Mouse (Mus musculus) stomach, postnatal 0 days (tissue): ENCODE results near the gene Elmo2.

Experiments
- CTCF ChIP-seq: IDR thresholded peaks from 2 replicates; pipeline ENCODE4 v1.5.1; 2016; ENCODE audit warnings: antibody characterized with exemption, low read depth, mild to moderate bottlenecking, moderate library complexity
- EP300 ChIP-seq: optimal IDR thresholded peaks from 2 replicates; pipeline ENCODE3; 2016; ENCODE audit warnings: antibody characterized with exemption

DNA sequence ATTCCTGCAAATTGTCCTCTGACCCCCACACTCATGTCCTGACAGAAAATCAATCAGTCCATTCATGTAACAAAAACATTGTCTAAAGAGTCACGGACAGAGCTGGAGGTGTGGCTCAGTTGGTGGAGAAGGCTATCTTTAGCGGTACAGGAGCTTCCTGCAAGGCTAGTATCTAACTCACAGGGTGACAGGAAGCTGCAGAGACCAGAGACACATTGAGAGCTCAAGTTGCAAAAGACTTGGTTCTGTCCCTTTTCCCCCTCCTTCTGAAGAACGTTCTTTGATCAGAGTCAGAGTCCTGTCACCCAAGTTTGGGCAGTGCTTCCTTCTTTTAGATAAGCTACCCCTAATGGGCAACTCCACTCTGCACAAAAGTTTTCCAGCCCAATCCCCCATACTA, 3.4 kb upstream of the Elmo2 start:
- no peak for TF ChIP-seq CTCF
- TF ChIP-seq EP300, result no peak
